Mouse (Mus musculus) gastrocnemius, postnatal 25 days (tissue): ENCODE measurements around the gene Scarf1. TPM values are rescaled to one million over a fixed set of nuclear protein-coding genes. Genes with fewer than 3 reads are reported as not detected.

Source experiments
- DNase-seq: peaks from one replicate; pipeline ENCODE4 v3.0.0; 2022
- total RNA-seq, 2 experiments: library from RNA; stranded (reverse); gene quantifications; 1 replicate in 1 of 2; 2 replicates in 1 of 2; pipeline ENCODE4 v1.2.3; 2021

Scarf1 gene
- total RNA-seq, 2 experiments from 2014 or later: 3.2 to 4.7 TPM

- DNase-seq: peak; percentile 47
Measured at GRCm38 (mm10) chr11:75511213-75511612, 2.1 kb upstream of the Scarf1 start.

GRCm38 (mm10) chr11:75512301-75513018, 880 bp upstream of the Scarf1 start:
- no peak for DNase-seq

GRCm38 (mm10) chr11:75515186-75515585, 1.8 kb downstream of the Scarf1 start:
- no peak for DNase-seq

GRCm38 (mm10) chr11:75519834-75520633, 6.7 kb downstream of the Scarf1 start:
- DNase-seq: no peak

GRCm38 (mm10) chr11:75521609-75522008, 8.3 kb downstream of the Scarf1 start:
- no peak for DNase-seq

GRCm38 (mm10) chr11:75522793-75523192, 9.5 kb downstream of the Scarf1 start:
- DNase-seq: no peak

- no peak for DNase-seq
Measured at GRCm38 (mm10) chr11:75525531-75526125, 12.3 kb downstream of the Scarf1 start.

GRCm38 (mm10) chr11:75526943-75527342, 13.6 kb downstream of the Scarf1 start:
- no peak for DNase-seq

- no peak for DNase-seq
Measured at GRCm38 (mm10) chr11:75529771-75530170, 16.4 kb downstream of the Scarf1 start.

GRCm38 (mm10) chr11:75530325-75530724, 17.0 kb downstream of the Scarf1 start:
- peak; percentile 90 for DNase-seq

- peak; percentile 38 for DNase-seq
Measured at GRCm38 (mm10) chr11:75530845-75531373, 17.6 kb downstream of the Scarf1 start.

GRCm38 (mm10) chr11:75531469-75532242, 18.3 kb downstream of the Scarf1 start, which contains the start of gene Slc43a2:
Gene Slc43a2, plus strand, starts transcription at chr11:75531694.
- DNase-seq: peak; percentile 94

- peak; percentile 48 for DNase-seq
Measured at GRCm38 (mm10) chr11:75532340-75533277, 19.3 kb downstream of the Scarf1 start.

- DNase-seq: no peak
Measured at GRCm38 (mm10) chr11:75533314-75534015, 20.1 kb downstream of the Scarf1 start.

- DNase-seq: no peak
Measured at GRCm38 (mm10) chr11:75534286-75535033, 21.1 kb downstream of the Scarf1 start.

- no peak for DNase-seq
Measured at GRCm38 (mm10) chr11:75535106-75535795, 21.9 kb downstream of the Scarf1 start.

GRCm38 (mm10) chr11:75536255-75537024, 23.1 kb downstream of the Scarf1 start:
- no peak for DNase-seq

- DNase-seq: no peak
Measured at GRCm38 (mm10) chr11:75537025-75537414, 23.7 kb downstream of the Scarf1 start.
